Mouse (Mus musculus) intestine, embryonic 14.5 days (tissue): Measurements from ENCODE around the gene Camta1. TPM values are rescaled to one million over a fixed set of nuclear protein-coding genes. Genes with fewer than 3 reads are reported as not detected.

ENCODE experiments used
- ATAC-seq: fragments of 200-750 bp; cut with Nextera tagmentation; replicated peaks from 2 replicates; pipeline ENCODE4 v1.8.0; 2017; ENCODE audit warnings: low read depth, moderate number of reproducible peaks, moderate TSS enrichment, moderate library complexity; ENCODE audit not compliant: low FRiP score, low TSS enrichment
- DNase-seq: peaks from one replicate; pipeline ENCODE4 v3.0.0-alpha.2; 2018; ENCODE audit warnings: low spot score
- H3K27ac ChIP-seq: fragments of 300-500 bp; sonication (generic); 2 replicates; pipeline ENCODE4 v1.5.1; 2014; ENCODE audit warnings: low read depth, mild to moderate bottlenecking, control low read depth
- H3K27me3 ChIP-seq: fragments of 300-500 bp; sonication (generic); replicated peaks from 2 replicates; pipeline ENCODE4 v1.6.1; 2014; ENCODE audit warnings: low read length, control low read depth; ENCODE audit not compliant: control insufficient read depth, insufficient read depth
- H3K36me3 ChIP-seq: fragments of 300-500 bp; sonication (generic); 2 replicates; pipeline ENCODE4 v1.6.1; 2014; ENCODE audit warnings: low read length, control low read depth; ENCODE audit not compliant: control insufficient read depth, insufficient read depth
- H3K4me1 ChIP-seq: fragments of 300-500 bp; sonication (generic); replicated peaks from 2 replicates; pipeline ENCODE4 v1.6.1; 2014; ENCODE audit warnings: low read length, control low read depth, mixed read lengths; ENCODE audit not compliant: control insufficient read depth, insufficient read depth
- H3K4me2 ChIP-seq: fragments of 300-500 bp; sonication (generic); 2 replicates; pipeline ENCODE4 v1.6.1; 2014; ENCODE audit warnings: low read length
- H3K4me3 ChIP-seq: fragments of 300-500 bp; sonication (generic); 2 replicates; pipeline ENCODE4 v1.5.1; 2014; ENCODE audit warnings: low read depth, low read length, control low read depth, mixed read lengths
- H3K9ac ChIP-seq: fragments of 300-500 bp; sonication (generic); 2 replicates; pipeline ENCODE4 v1.6.1; 2014; ENCODE audit warnings: mild to moderate bottlenecking, low read length
- H3K9me3 ChIP-seq: fragments of 300-500 bp; sonication (generic); 2 replicates; pipeline ENCODE4 v1.6.1; 2016; ENCODE audit warnings: low read length, control low read depth; ENCODE audit not compliant: control insufficient read depth
- whole genome bisulfite sequencing: fragments of 180-500 bp; shearing (Covaris S2); extraction: QIAGEN DNeasy Blood & Tissue Kit; methylation state at CpG from one replicate; pipeline ENCODE4 v1.1.7; 2014; 5-methylcytosine and 5-hydroxymethylcytosine counted together
- polyA plus RNA-seq: library from polyadenylated mRNA; unstranded; fragments of >200 nt; fragmentation: Nextera tagmentation; extraction: Ambion mirVana; gene quantifications from 2 replicates; pipeline ENCODE4 v1.2.1, GENCODE M21; 2014

Camta1 gene
- polyA plus RNA-seq, 1 experiment from 2014 or later = 88.1 TPM

DNA sequence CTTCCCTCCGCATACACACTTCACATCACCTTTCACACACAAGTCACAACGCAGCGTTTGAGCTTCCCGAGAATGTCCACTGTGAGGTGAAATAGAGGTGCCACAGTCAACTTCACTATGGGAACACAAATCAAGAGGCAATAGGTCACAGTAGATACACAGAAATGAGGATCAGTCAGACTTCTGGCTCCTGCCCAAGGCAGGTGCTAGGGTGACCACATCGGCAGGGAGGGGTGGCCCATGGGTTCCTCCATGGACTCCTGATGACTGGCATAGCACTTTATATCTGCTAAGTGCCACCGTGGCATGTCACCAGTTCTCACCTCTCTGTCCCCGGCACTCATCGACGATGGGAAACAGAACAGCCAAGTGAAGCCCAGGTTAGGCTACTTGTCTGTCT lies 863.0 kb downstream of the Camta1 start:
- H3K36me3 ChIP-seq = no peaks in the 10 kb centered on the region
- H3K4me3 ChIP-seq = no peak overlapping the region
- H3K4me1 ChIP-seq = no peaks in the 10 kb centered on the region
- 95% methylated on average over 9 of the region's 9 CpGs for WGBS
- H3K9me3 ChIP-seq = no peaks in the 10 kb centered on the region
- H3K4me2 ChIP-seq = no peak overlapping the region
- no peak overlapping the region for H3K27ac ChIP-seq
- ATAC-seq (no peak), DNase-seq (no peak)
- H3K9ac ChIP-seq = no peak overlapping the region
- H3K27me3 ChIP-seq = no peaks in the 10 kb centered on the region

DNA sequence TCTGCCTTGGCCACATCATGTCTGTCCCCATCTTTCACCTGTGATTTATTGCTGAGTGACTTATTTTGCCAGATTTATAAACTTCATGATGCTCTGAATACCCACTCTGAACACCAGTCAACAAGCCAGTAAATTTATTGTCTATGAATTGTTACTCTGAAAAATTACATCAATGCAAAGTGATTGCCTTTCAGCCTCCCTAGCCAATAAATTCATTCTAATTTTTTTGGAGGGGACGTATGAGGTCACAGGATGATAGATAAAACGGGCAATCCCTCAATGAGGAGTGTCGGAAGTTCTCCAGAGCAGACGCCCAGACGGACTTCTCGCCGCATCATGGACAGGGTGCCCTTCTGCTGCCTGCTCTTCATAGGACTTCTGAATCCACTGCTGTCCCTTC lies 864.9 kb downstream of the Camta1 start, which contains the start of gene Uts2:
TSS of gene Uts2 (plus strand) at position 301 of the 400 bp plus-strand sequence.
- DNase-seq = no peak
- Histone ChIP-seq H3K4me1 (no peaks in the 10 kb centered on the region), H3K4me3 (no peak within 1 kb of the TSS), H3K27ac (no peak within 1 kb of the TSS), H3K27me3 (no peaks in the 10 kb centered on the region), H3K36me3 (no peaks in the 10 kb centered on the region), H3K9ac (no peak within 1 kb of the TSS), H3K4me2 (no peak within 1 kb of the TSS), H3K9me3 (no peaks in the 10 kb centered on the region)
- 85% methylated on average over 7 of the region's 7 CpGs for WGBS
- ATAC-seq = no peak

DNA sequence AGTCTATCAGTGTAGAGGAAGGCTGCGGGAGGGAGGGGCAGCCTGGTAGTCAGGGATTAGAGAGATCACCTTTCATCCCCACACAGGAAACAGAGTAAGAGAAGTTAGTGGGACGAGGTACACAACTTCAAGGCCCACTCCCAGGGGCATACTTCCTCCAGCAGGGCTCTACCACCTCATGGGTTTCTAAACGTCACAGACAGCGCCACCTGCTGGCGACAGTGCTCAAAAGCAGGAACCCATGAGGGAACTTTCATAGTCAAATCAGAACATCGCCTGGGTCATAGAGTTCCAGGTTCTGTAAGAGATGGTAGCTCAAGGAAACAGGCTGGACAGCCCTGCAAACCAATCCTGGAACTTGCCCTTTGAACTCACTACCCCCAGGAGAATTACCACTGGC lies 871.5 kb downstream of the Camta1 start:
- DNase-seq (no peak), ATAC-seq (no peak)

DNA sequence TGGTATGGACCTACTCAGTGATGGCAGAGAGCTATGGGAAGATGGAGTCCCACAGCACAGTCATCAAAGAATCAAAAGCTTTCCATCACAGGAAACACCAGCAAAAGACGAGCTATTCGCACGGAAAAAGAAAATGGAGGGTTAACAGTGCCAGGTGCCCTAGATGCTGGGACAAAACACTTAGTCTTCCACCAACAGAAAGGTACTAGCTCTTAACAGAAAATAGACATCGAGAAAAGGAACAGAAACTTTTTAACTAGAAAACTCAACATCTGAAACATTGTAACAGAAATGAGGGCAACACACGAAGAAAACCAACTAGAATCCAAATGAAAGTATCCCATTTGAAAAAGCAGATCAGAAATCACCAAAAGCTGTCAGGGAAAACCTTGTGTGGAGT lies 881.5 kb downstream of the Camta1 start:
- no peaks in the 10 kb centered on the region for H3K27me3 ChIP-seq
- H3K36me3 ChIP-seq = no peaks in the 10 kb centered on the region
- ATAC-seq = no peak
- H3K4me2 ChIP-seq = no peak overlapping the region
- WGBS = 84% methylated on average over 5 of the region's 5 CpGs
- no peak overlapping the region for H3K9ac ChIP-seq
- H3K27ac ChIP-seq = no peak overlapping the region
- DNase-seq = no peak
- H3K4me1 ChIP-seq = no peaks in the 10 kb centered on the region
- H3K4me3 ChIP-seq = no peak overlapping the region
- H3K9me3 ChIP-seq = no peaks in the 10 kb centered on the region

More for the DNA sequence above, 871.5 kb downstream of the Camta1 start:
- Histone ChIP-seq H3K27me3 (no peaks in the 10 kb centered on the region), H3K4me2 (no peak overlapping the region), H3K4me1 (no peaks in the 10 kb centered on the region), H3K9me3 (no peaks in the 10 kb centered on the region), H3K9ac (no peak overlapping the region), H3K27ac (no peak overlapping the region), H3K36me3 (no peaks in the 10 kb centered on the region), H3K4me3 (no peak overlapping the region)
- 40% methylated on average over 6 of the region's 6 CpGs for WGBS

GRCm38 (mm10) chr4:150979455-150979854 lies 882.2 kb downstream of the Camta1 start:
- 74% methylated on average over 9 of the region's 9 CpGs for WGBS
- no peak overlapping the region for H3K4me3 ChIP-seq
- no peaks in the 10 kb centered on the region for H3K4me1 ChIP-seq
- no peak overlapping the region for H3K9ac ChIP-seq
- H3K27me3 ChIP-seq = no peaks in the 10 kb centered on the region
- DNase-seq = no peak
- H3K9me3 ChIP-seq = no peaks in the 10 kb centered on the region
- H3K4me2 ChIP-seq = no peak overlapping the region
- H3K27ac ChIP-seq = no peak overlapping the region
- no peak for ATAC-seq
- no peaks in the 10 kb centered on the region for H3K36me3 ChIP-seq

GRCm38 (mm10) chr4:150978156-150978910 lies 883.3 kb downstream of the Camta1 start:
- WGBS = 88% methylated on average over 21 of the region's 21 CpGs
- no peak overlapping the region for H3K27ac ChIP-seq
- H3K9ac ChIP-seq = no peak overlapping the region
- no peak for ATAC-seq
- no peaks in the 10 kb centered on the region for H3K27me3 ChIP-seq
- H3K4me2 ChIP-seq = no peak overlapping the region
- no peak for DNase-seq
- no peak overlapping the region for H3K4me3 ChIP-seq
- no peaks in the 10 kb centered on the region for H3K4me1 ChIP-seq
- no peaks in the 10 kb centered on the region for H3K36me3 ChIP-seq
- no peaks in the 10 kb centered on the region for H3K9me3 ChIP-seq

- no peaks in the 10 kb centered on the region for H3K4me1 ChIP-seq
- WGBS = 21% methylated on average over 1 of the region's 1 CpGs
- H3K36me3 ChIP-seq = no peaks in the 10 kb centered on the region
- no peaks in the 10 kb centered on the region for H3K9me3 ChIP-seq
- no peaks in the 10 kb centered on the region for H3K27me3 ChIP-seq
- H3K4me3 ChIP-seq = no peak overlapping the region
- no peak for ATAC-seq
- DNase-seq = no peak
- H3K9ac ChIP-seq = no peak overlapping the region
- H3K4me2 ChIP-seq = no peak overlapping the region
- no peak overlapping the region for H3K27ac ChIP-seq
Observed at GRCm38 (mm10) chr4:150975145-150975544, 886.5 kb downstream of the Camta1 start.

DNA sequence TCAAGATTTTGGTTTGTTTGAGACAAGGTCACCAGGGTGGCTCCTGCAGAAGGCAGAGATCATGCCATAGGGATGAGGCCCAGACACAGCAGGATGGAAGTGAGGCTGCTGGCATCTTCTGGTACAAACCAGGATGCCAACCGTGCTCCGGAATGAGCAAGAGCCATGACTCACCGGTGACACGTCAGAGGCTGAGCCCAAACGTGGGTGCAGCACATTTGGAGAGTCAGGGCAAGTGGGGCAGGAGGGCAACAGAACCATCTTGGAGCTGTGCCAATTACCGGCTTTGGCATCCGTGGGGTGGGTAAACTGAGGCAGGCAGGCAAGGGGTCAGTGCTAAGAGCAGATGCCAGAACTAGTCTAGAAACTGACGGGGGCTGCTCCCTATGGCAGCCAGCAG lies 888.4 kb downstream of the Camta1 start:
- H3K4me3 ChIP-seq = no peak overlapping the region
- H3K9me3 ChIP-seq = no peaks in the 10 kb centered on the region
- H3K4me2 ChIP-seq = no peak overlapping the region
- DNase-seq (no peak), ATAC-seq (no peak)
- H3K27ac ChIP-seq = no peak overlapping the region
- H3K36me3 ChIP-seq = no peaks in the 10 kb centered on the region
- H3K9ac ChIP-seq = no peak overlapping the region
- H3K4me1 ChIP-seq = no peaks in the 10 kb centered on the region
- WGBS = 83% methylated on average over 8 of the region's 8 CpGs
- no peaks in the 10 kb centered on the region for H3K27me3 ChIP-seq

DNA sequence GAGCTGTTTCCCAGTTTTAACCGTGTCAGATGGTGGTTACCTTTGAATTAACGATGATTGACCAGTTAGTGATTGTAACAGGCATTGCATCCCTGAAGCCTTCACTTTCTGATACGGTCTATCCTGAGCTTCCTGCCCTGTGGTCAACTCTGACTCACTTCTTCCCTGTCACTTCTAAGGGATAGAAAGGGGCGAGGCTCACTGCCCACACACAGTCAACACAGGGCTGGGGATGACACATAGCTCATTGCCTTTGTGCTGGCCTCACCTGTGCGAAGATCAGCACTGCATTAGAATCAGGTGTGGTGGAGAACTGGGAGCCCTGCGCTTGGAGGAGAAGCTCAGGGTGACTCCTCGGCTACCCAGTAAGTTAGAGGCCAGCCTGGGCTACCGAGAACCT lies 892.7 kb downstream of the Camta1 start:
- no peaks in the 10 kb centered on the region for H3K4me1 ChIP-seq
- no peak overlapping the region for H3K9ac ChIP-seq
- no peaks in the 10 kb centered on the region for H3K9me3 ChIP-seq
- ATAC-seq = no peak
- H3K27me3 ChIP-seq = no peaks in the 10 kb centered on the region
- H3K27ac ChIP-seq = no peak overlapping the region
- DNase-seq = no peak
- no peaks in the 10 kb centered on the region for H3K36me3 ChIP-seq
- WGBS = 88% methylated on average over 8 of the region's 8 CpGs
- H3K4me3 ChIP-seq = no peak overlapping the region
- no peak overlapping the region for H3K4me2 ChIP-seq
